Mouse (Mus musculus): ENCODE measurements around the gene Fgf11. TPM values are rescaled to one million over a fixed set of nuclear protein-coding genes. Genes with fewer than 3 reads are reported as not detected.

Gene Fgf11
- polyA plus RNA-seq, 1 experiment from 2014 or later: 3.6 TPM

- H3K9me3 ChIP-seq: no peaks in the 10 kb centered on the region
- H3K36me3 ChIP-seq: peaks cover 37% of the 10 kb centered on the region
- 0 out of 2 replicates have a peak overlapping the region, but pooled peaks have one; percentile 7 for H3K4me3 ChIP-seq
- peak overlapping the region; percentile 9; the same call in 1 of the 2 replicates for H3K4me2 ChIP-seq
- H3K27me3 ChIP-seq: peaks cover 23% of the 10 kb centered on the region; the same call in 1 of the 2 replicates
- H3K9ac ChIP-seq: no peak overlapping the region
- ATAC-seq (ENCODE audit: insufficient number of reproducible peaks, insufficient read depth, low FRiP score, low TSS enrichment, low read depth): 0 out of 2 replicates have a peak, but pooled peaks have one; percentile 4
- no peak overlapping the region for H3K27ac ChIP-seq
- peaks cover 20% of the 10 kb centered on the region for H3K4me1 ChIP-seq
- 44% methylated on average over 7 of the region's 7 CpGs for WGBS
Measured at GRCm38 (mm10) chr11:69778985-69779384, 22.7 kb downstream of the Fgf11 start.

DNA sequence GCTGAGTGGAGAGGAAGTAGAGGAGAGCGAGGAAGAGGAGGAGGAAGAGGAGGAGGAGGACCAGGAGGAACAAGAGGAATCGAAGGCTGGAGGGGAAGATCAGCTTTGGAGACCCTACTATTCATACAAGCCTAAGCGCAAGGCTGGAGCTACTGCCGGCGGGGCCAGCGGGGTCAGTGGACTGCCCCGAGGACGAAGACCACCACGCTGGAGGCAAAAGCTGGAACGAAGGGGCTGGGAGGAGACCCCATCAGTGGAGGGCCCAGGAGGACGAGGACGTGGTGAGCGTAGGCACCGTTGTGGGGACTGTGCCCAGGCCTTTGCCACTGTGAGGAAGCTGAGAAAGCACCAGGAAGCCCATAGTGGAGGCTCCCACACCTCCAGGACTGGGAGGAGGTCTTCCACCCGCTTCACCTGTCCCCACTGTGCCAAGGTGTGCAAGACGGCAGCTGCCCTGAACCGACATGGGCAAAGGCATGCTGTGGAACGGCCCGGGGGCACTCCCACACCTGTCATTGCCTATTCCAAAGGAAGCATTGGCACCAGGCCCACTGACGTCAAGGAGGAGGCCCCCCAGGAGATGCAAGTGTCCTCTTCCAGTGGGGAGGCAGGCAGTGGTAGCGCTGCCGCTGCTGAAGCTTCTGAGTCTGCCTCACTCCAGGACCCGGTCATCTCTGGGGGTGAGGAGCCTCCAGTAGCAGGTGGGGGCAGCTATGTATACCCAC, 23.2 kb downstream of the Fgf11 start:
- 0 out of 2 replicates have a peak overlapping the region, but pooled peaks have one; percentile 7 for H3K4me3 ChIP-seq
- H3K27me3 ChIP-seq: peaks cover 23% of the 10 kb centered on the region; the same call in 1 of the 2 replicates
- peak overlapping the region; percentile 9; the same call in 1 of the 2 replicates for H3K4me2 ChIP-seq
- peaks cover 20% of the 10 kb centered on the region for H3K4me1 ChIP-seq
- no peaks in the 10 kb centered on the region for H3K9me3 ChIP-seq
- H3K9ac ChIP-seq: no peak overlapping the region
- H3K36me3 ChIP-seq: peaks cover 37% of the 10 kb centered on the region
- ATAC-seq (ENCODE audit: insufficient number of reproducible peaks, insufficient read depth, low FRiP score, low TSS enrichment, low read depth): 0 out of 2 replicates have a peak, but pooled peaks have one; percentile 26
- WGBS: 63% methylated on average over 23 of the region's 23 CpGs
- H3K27ac ChIP-seq: no peak overlapping the region

- H3K9me3 ChIP-seq: no peaks in the 10 kb centered on the region
- H3K9ac ChIP-seq: no peak overlapping the region
- H3K4me2 ChIP-seq: 0 out of 2 replicates have a peak overlapping the region, but pooled peaks have one; percentile 9
- H3K27me3 ChIP-seq: peaks cover 23% of the 10 kb centered on the region; the same call in 1 of the 2 replicates
- 0 out of 2 replicates have a peak, but pooled peaks have one; percentile 33 for ATAC-seq (ENCODE audit: insufficient number of reproducible peaks, insufficient read depth, low FRiP score, low TSS enrichment, low read depth)
- no peak overlapping the region for H3K27ac ChIP-seq
- WGBS: 67% methylated on average over 26 of the region's 26 CpGs
- H3K4me3 ChIP-seq: no peak overlapping the region
- H3K36me3 ChIP-seq: peaks cover 42% of the 10 kb centered on the region
- H3K4me1 ChIP-seq: peaks cover 20% of the 10 kb centered on the region
Measured at GRCm38 (mm10) chr11:69777504-69778257, 24.0 kb downstream of the Fgf11 start.

DNA sequence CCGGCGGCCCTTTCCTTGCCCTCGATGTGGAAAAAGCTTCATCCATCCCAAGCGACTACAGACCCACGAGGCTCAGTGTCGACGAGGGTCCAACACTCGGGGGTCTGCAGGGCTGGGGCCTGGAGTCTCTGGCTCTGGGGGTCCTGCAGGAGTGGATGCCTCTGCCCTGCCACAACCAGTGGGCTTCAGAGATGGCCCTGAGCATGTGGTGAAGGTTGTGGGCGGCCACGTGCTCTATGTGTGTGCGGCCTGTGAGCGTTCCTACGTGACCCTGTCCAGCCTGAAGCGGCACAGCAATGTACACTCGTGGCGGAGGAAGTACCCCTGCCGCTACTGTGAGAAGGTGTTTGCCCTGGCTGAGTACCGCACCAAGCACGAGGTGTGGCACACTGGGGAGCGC, 25.2 kb downstream of the Fgf11 start:
- no peak overlapping the region for H3K27ac ChIP-seq
- H3K4me1 ChIP-seq: peaks cover 20% of the 10 kb centered on the region
- ATAC-seq (ENCODE audit: insufficient number of reproducible peaks, insufficient read depth, low FRiP score, low TSS enrichment, low read depth): no peak
- peaks cover 42% of the 10 kb centered on the region for H3K36me3 ChIP-seq
- no peaks in the 10 kb centered on the region for H3K9me3 ChIP-seq
- H3K4me2 ChIP-seq: no peak overlapping the region
- H3K4me3 ChIP-seq: no peak overlapping the region
- 85% methylated on average over 20 of the region's 20 CpGs for WGBS
- peaks cover 16% of the 10 kb centered on the region; the same call in 1 of the 2 replicates for H3K27me3 ChIP-seq
- H3K9ac ChIP-seq: 0 out of 2 replicates have a peak overlapping the region, but pooled peaks have one; percentile 3

DNA sequence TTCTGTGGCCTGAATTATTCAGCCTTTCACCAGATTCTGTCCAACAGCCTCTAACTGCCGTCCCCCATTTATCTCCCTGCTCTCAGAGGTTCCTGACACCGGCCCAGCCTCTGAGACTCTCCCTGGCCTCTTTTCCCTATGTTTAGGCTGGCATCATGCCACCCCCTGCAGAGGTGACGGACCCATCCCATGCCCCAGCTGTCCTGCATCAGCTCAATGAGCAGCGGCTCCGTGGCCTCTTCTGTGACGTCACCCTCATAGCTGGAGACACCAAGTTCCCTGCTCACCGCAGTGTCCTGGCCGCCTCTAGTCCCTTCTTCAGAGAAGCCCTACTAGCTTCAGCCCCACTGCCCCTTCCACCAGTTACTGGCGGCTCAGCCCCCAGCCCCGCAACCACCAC, 25.9 kb downstream of the Fgf11 start:
- H3K9ac ChIP-seq: no peak overlapping the region
- H3K4me1 ChIP-seq: peaks cover 20% of the 10 kb centered on the region
- no peak overlapping the region for H3K4me2 ChIP-seq
- H3K9me3 ChIP-seq: no peaks in the 10 kb centered on the region
- no peak for ATAC-seq (ENCODE audit: insufficient number of reproducible peaks, insufficient read depth, low FRiP score, low TSS enrichment, low read depth)
- peaks cover 46% of the 10 kb centered on the region for H3K36me3 ChIP-seq
- H3K27ac ChIP-seq: no peak overlapping the region
- WGBS: 76% methylated on average over 10 of the region's 10 CpGs
- peaks cover 16% of the 10 kb centered on the region; the same call in 1 of the 2 replicates for H3K27me3 ChIP-seq
- H3K4me3 ChIP-seq: no peak overlapping the region

- H3K27me3 ChIP-seq: peaks cover 16% of the 10 kb centered on the region; the same call in 1 of the 2 replicates
- no peaks in the 10 kb centered on the region for H3K9me3 ChIP-seq
- 55% methylated on average over 5 of the region's 5 CpGs for WGBS
- peaks cover 48% of the 10 kb centered on the region for H3K36me3 ChIP-seq
- no peak overlapping the region for H3K4me3 ChIP-seq
- H3K9ac ChIP-seq: no peak overlapping the region
- no peak overlapping the region for H3K4me2 ChIP-seq
- no peak for ATAC-seq (ENCODE audit: insufficient number of reproducible peaks, insufficient read depth, low FRiP score, low TSS enrichment, low read depth)
- peaks cover 20% of the 10 kb centered on the region for H3K4me1 ChIP-seq
- no peak overlapping the region for H3K27ac ChIP-seq
Measured at GRCm38 (mm10) chr11:69774961-69775360, 26.7 kb downstream of the Fgf11 start.

DNA sequence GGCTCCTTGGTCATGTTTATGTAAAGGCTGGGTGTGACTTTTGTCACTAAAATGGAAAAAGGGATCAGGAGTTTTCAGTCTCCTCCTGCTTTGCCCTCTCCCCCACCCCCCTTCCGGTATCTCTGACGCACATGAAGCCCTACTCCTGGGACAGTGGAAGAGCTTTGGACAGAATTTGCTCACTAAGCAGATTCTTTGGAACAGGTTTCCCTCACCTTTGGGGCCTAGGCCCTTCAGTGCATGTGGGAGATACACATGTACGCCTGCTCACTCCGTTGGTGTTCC, 34.1 kb downstream of the Fgf11 start:
- peaks cover 33% of the 10 kb centered on the region for H3K4me1 ChIP-seq
- ATAC-seq (ENCODE audit: insufficient number of reproducible peaks, insufficient read depth, low FRiP score, low TSS enrichment, low read depth): no peak

DNA sequence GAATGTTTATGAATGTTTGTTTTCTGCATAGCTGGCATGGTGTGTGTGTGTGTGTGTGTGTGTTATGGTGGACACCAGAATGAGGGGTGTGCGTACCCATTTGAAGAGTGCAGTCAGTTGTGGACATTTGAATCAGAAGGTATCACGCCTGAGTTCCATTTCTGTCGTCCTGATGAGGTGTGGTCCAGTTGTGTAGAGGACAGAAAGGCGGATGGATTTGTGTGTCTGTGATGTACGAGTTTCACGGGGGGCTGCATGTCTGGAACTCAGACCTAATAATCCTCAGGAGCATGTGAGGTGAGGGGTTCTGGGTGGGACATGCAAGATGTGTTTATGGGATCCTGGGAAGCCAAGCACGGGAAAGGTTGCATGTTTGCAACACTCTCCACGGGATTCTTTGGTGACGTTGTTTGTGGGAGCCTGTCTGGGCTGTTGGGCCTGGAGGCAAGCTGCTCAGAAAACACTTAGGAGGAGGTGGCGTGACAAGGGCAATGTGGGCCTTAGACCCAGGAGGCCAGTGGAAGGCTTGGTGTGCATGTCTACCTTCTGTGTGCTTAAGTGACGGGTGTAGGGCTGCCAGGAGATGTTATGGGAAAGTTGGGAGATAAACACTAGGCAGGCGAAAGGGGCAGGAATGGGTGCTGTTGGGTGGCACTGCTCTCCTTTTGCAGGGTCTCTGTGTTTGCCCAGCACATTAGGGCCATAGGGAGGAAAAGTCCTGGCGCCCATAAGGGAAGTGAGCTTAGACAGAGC, 34.6 kb downstream of the Fgf11 start:
- Histone ChIP-seq H3K4me2 (peak overlapping the region; percentile 74), H3K4me1 (peaks cover 33% of the 10 kb centered on the region), H3K36me3 (peaks cover 6% of the 10 kb centered on the region; the same call in 1 of the 2 replicates), H3K9me3 (no peaks in the 10 kb centered on the region), H3K4me3 (peak overlapping the region; percentile 78), H3K9ac (peak overlapping the region; percentile 95), H3K27ac (peak overlapping the region; percentile 94), H3K27me3 (no peaks in the 10 kb centered on the region)
- ATAC-seq (ENCODE audit: insufficient number of reproducible peaks, insufficient read depth, low FRiP score, low TSS enrichment, low read depth): no peak
- WGBS: 55% methylated on average over 13 of the region's 13 CpGs

More for the DNA sequence above, 34.1 kb downstream of the Fgf11 start:
- H3K4me2 ChIP-seq: peak overlapping the region; percentile 74
- peak overlapping the region; percentile 95 for H3K9ac ChIP-seq
- peaks cover 6% of the 10 kb centered on the region; the same call in 1 of the 2 replicates for H3K36me3 ChIP-seq
- 52% methylated on average over 4 of the region's 4 CpGs for WGBS
- no peaks in the 10 kb centered on the region for H3K9me3 ChIP-seq
- no peaks in the 10 kb centered on the region for H3K27me3 ChIP-seq
- peak overlapping the region; percentile 78; the same call in 1 of the 2 replicates for H3K4me3 ChIP-seq
- peak overlapping the region; percentile 94; the same call in 1 of the 2 replicates for H3K27ac ChIP-seq

- Histone ChIP-seq H3K4me1 (peaks cover 33% of the 10 kb centered on the region), H3K9ac (peak overlapping the region; percentile 95), H3K9me3 (no peaks in the 10 kb centered on the region), H3K27ac (peak overlapping the region; percentile 94), H3K27me3 (no peaks in the 10 kb centered on the region), H3K4me3 (peak overlapping the region; percentile 78), H3K36me3 (peaks cover 3% of the 10 kb centered on the region; the same call in 1 of the 2 replicates), H3K4me2 (peak overlapping the region; percentile 74)
- peak; percentile 85 for ATAC-seq (ENCODE audit: insufficient number of reproducible peaks, insufficient read depth, low FRiP score, low TSS enrichment, low read depth)
- under 1% methylated on average over 37 of the region's 37 CpGs for WGBS
Measured at GRCm38 (mm10) chr11:69766126-69766609, 35.5 kb downstream of the Fgf11 start.

- peak within 1 kb of the TSS; percentile 78 for H3K4me3 ChIP-seq
- ATAC-seq (ENCODE audit: insufficient number of reproducible peaks, insufficient read depth, low FRiP score, low TSS enrichment, low read depth): peak; percentile 50; the same call in 1 of the 2 replicates
- no peaks in the 10 kb centered on the region for H3K9me3 ChIP-seq
- no peaks in the 10 kb centered on the region; the same call in 1 of the 2 replicates for H3K36me3 ChIP-seq
- H3K4me1 ChIP-seq: peaks cover 37% of the 10 kb centered on the region
- WGBS: 16% methylated on average over 38 of the region's 55 CpGs
- H3K4me2 ChIP-seq: peak within 1 kb of the TSS; percentile 74
- no peaks in the 10 kb centered on the region for H3K27me3 ChIP-seq
- peak within 1 kb of the TSS; percentile 94 for H3K27ac ChIP-seq
- H3K9ac ChIP-seq: peak within 1 kb of the TSS; percentile 95
Measured at GRCm38 (mm10) chr11:69765221-69766125, 36.2 kb downstream of the Fgf11 start, which contains the start of gene Zbtb4. Zbtb4 (plus strand) TSS chr11:69765912.
